Mouse (Mus musculus) heart, adult 11 months (tissue): ENCODE data around the gene Fgfr2.
A peak's percentile ranks its signal among the peaks of the same experiment; 100 is the strongest.

ENCODE experiments used
- DNase-seq: peaks from one replicate; pipeline ENCODE4 v3.0.0; 2022

Fgfr2 gene

DNA sequence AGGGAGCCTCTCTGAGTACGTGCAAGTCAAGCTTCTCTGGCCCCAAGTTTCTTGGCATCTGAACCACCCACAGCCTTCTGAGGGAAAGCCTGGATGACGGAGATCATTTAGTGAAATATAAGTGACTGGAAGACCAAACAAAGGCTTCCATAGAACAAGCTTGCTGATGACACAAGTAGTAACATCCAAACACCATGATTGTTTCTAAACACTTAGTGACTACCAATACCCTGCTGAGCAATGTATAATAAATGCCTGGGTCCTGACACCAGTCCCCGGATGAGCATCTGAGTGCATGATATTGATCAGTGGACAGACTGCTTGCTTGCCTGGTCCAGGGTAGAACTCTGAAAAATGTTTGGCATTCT is 2284.5 kb downstream of the Fgfr2 start:
- DNase-seq = no peak

DNA sequence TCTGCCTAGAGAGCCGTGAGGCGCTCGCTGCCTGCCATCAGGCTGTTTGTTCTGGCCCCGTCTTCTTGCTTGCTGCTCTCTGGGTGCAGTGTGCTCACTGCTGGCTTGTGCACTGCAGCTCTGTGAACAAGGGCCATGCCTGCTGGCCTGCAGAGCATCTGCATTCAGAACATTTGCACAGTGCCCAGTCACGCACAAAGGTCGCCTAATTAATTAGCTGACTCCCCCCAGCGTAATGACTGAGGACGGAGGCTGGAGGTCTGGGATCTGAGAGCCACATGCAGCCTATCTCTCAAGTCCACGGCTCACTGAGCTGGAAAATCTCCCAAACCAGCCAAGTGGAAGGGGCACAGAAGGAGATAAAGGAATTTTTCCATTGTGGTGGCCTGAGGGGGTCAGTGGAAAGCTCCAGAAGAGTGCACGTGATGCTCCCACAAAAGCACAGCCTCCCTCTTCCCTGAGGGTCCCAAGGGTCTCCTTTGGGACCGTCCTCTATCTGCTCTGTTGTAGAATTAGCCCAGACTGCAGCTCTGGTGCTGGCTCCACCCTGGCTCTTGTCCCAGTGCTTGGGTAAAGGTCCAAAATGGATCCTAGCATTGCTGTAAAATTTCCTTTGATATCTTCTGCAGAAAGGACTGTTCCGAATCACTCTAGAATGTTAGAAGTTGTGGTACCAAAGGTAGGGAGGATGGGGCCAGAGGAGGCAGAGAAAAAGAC is 2285.1 kb downstream of the Fgfr2 start:
- no peak for DNase-seq

- DNase-seq = no peak
These were observed 2287.1 kb downstream of the Fgfr2 start for GRCm38 (mm10) chr7:130836066-130836465.

GRCm38 (mm10) chr7:130834958-130835861 is 2287.9 kb downstream of the Fgfr2 start:
- DNase-seq = peak; percentile 86

DNA sequence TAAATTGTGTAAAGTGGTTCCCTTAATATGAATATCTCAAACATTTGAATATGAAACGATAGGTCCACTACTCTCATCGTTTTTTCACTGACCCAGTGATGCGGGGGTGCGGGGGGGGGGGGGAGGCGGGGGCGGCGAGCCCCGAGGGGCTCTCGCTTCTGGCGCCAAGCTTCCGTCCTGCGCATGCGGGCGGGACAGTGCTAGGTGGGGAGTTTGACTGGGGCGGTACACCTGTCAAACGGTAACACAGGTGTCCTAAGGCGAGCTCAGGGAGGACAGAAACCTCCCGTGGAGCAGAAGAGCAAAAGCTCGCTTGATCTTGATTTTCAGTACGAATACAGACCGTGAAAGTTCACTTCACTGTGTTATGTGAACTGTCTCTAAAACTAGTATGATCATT is 2288.9 kb downstream of the Fgfr2 start:
- DNase-seq = no peak

DNA sequence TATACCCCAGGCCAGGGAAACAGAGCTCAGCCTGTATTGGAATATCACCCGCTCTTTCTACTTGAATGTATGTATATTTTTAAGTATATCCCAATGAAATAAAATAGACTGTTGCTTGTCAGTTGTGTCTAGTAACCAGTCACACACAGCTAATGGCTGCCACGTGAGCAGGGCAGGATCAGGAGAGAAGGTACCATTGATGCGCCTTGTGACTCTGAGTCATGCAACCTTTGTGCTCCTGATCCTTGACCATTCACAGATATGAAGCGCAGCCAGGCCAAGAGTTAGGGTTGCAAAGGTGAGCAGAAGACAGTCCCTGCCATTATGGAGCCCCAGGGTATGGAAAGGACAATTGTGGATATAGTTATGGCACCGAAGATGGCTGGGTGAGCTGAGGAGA is 2291.6 kb downstream of the Fgfr2 start:
- no peak for DNase-seq

GRCm38 (mm10) chr7:130828475-130828874 is 2294.7 kb downstream of the Fgfr2 start:
- no peak for DNase-seq

DNA sequence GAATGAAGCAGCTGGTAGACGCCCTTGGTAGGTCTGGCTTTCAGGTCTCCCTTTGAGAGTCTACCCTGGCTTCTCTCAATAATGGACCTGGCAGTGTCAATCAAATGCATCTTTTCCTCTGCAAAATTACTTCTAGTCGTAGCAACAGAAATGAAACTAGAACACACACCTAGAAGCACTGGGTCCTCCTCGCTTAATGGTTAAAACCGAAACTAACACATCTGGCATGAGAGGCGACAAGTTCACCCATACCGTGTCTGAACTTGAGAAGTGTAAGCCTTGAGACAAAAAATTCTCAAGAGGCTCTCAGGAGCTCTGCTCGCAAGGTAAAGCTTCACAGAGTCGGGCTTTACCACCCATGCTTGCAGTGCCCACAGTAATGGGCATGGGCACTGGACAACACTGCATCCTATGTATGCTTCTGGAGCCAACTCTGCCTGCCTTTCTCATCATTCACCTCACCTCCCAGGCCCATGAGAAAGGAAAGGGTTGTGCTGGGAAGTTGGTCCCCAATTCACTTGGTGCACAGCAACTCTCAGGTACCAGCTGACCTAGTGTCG is 2295.2 kb downstream of the Fgfr2 start:
- peak; percentile 85 for DNase-seq

GRCm38 (mm10) chr7:130827431-130827830 is 2295.7 kb downstream of the Fgfr2 start:
- no peak for DNase-seq

DNA sequence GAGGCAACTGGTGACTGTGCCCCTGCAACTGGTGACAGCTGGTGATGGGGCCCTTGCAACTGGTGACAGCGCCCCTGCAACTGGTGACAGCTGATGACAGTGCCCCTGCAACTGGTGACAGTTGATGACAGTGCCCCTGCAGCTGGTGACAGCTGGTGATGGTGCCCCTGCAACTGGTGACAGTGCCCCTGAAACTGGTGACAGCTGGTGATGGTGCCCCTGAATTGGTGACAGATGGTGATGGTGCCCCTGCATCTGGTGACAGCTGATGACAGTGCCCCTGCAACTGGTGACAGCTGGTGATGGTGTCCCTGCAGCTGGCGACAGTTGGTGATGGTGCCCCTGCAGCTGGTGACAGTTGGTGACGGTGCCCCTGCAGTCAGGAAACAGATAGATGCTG is 2296.8 kb downstream of the Fgfr2 start:
- no peak for DNase-seq

DNA sequence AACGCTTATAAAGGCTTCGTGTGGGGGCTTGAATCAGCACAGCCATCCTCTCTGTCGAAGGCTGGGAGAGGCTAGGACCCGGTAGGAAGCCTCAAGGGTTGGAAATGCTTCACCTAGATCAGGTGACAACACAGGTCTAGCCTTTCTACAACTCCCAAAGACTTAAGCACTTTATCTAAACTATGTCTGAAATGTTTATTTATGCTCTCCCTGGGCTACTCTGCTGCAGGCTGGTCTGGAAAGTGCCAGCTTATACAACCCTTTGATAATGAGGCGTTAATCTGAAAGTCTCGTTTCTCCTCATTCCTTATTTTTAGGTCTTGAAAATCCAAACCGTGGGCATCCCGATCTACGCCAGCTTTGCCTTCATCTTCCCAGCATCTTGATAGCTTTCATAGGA is 2299.2 kb downstream of the Fgfr2 start:
- no peak for DNase-seq

DNA sequence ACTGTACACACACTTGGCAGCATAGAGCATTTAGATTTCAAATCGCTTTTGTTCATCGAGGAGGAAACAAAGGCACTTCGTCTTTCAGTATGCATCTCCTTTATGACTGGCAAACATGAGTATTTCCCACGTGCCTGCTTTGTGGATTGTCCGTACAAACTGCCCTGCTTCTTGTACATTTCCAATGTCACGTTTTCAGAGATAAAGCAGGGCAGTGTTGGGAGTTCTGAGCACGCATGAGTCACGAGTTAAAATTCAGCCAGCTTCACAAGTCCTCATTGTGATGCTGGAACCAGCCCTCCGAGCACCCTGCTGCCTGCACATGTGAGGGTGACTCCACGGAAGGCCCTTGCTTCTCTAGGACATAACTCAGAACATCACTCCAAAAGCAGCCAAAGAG is 2303.5 kb downstream of the Fgfr2 start:
- no peak for DNase-seq

DNA sequence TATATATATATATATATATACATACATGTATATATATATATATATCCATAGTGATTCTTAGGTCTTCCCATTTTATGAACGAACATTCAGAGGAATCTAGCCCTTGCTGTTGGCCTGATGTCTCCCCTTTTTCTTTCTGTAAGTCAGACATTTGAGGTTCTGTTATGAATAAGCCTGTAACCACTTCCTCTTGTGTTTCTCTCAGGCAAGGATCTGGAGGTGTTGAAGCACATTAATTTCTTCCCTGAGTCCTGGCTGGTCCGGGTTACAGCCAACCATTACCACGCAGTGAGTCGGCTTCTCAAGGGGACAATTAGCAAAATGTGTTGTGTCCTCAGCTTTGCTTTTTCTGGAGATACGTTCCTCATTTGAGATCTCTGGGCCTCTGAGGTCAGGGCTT is 2304.3 kb downstream of the Fgfr2 start:
- DNase-seq = no peak

DNA sequence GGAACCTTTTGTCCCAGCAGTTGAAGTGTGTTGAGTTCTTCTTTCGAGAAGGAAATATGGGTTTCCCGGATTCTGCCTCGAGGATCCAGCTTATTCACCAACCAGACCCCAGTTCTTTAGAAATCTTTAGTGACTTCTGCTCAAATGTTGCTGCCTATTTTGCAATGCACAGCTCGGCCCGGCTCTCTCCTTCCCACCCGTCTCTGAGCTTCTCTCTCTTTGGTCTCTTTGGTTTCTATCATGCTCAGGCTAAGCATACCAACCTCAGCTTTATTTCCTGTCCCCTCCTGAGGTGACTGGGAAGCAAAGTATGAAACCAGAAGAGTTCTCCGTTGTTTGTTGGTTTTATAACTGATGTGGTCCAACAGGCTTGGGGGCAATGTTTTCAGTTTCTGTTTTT is 2306.9 kb downstream of the Fgfr2 start:
- no peak for DNase-seq

- DNase-seq = no peak
These were observed 2307.5 kb downstream of the Fgfr2 start for GRCm38 (mm10) chr7:130815601-130816000.

- DNase-seq = no peak
These were observed 2310.7 kb downstream of the Fgfr2 start for GRCm38 (mm10) chr7:130812407-130812806.

DNA sequence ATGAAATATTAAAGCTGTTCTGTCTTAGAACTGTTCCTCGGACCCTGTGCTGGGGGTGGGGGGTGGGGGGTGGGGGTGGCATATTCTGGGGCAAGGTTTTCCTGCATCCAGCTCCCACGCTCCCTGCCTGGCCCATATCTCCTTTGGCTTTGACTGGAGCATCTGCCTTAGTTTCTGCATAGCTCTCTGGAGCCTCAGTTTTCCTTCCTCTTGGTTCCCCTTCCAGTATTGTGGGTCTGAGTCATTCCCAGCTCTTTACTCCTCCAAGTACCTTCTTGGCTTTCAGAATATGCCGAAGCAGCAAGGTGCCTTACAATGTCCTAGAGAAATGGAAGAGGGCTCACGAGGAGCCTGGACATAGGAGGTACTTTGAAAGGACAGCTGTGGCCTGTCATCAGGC is 2312.9 kb downstream of the Fgfr2 start:
- DNase-seq = no peak

- DNase-seq = no peak
These were observed 2314.5 kb downstream of the Fgfr2 start for GRCm38 (mm10) chr7:130808694-130809093.

- DNase-seq = peak; percentile 95
These were observed 2315.4 kb downstream of the Fgfr2 start for GRCm38 (mm10) chr7:130807749-130808148.

DNA sequence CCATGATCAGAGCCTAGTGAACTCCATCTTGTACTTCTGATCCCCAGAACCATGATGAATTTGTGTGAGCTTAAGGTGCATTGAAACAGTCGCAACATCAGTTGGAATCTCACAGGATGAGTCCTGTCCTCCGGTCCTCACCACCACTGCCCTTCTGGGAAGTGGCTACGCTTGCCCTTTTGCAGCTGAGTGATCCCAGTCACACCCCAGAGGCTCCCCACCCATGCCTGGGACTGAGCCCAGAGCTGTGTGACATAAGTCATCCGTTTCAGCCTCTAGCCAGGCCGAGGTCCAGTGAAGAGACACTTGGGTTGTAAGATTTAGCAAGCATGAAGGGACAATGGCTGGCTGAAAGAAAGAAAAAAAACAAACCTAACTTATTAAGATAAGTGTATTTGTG is 2318.2 kb downstream of the Fgfr2 start:
- peak; percentile 90 for DNase-seq

- DNase-seq = no peak
These were observed 2319.8 kb downstream of the Fgfr2 start for GRCm38 (mm10) chr7:130803251-130803825.

GRCm38 (mm10) chr7:130801811-130802210 is 2321.3 kb downstream of the Fgfr2 start:
- DNase-seq = no peak

DNA sequence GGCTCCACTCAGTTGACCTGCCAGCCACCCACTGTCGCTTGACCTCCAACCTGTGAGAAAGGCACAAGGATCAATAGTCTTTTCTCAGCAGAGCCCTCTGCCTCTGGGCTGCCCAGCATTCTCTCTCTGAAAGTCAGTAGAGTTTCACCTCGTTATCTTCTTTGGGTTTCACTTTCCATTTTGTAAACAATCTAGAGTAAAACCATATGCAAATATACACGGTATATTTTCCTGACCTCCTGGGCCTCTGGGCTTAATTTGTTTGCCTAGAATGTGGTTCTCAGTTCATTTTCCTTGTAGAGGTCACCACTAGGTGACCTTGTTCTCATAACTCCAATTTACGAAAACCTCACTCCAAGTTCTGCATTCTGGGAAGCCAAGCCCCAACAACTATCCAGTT is 2322.5 kb downstream of the Fgfr2 start:
- no peak for DNase-seq

- DNase-seq = no peak
These were observed 2323.7 kb downstream of the Fgfr2 start for GRCm38 (mm10) chr7:130799418-130799817.
